Mouse (Mus musculus) CH12.LX (cell line): ENCODE measurements at regions not wholly inside any gene's neighbourhood (a gene's known extent, or its start where the extent isn't known, plus 50 kb on each side); places are given as distances from the start of the nearest gene placed in this dataset.

Source experiments
- DNase-seq: peaks from one replicate; pipeline ENCODE4 v3.0.0-alpha.2; 2013; ENCODE audit errors: extremely low read depth
- H3K27ac ChIP-seq: 2 replicates; pipeline ENCODE4 v1.5.1; 2012; ENCODE audit warnings: low read depth, mild to moderate bottlenecking, control low read depth, moderate library complexity; ENCODE audit not compliant: insufficient read depth
- H3K27me3 ChIP-seq: replicated peaks from 2 replicates; pipeline ENCODE3; 2012; ENCODE audit warnings: inconsistent platforms
- H3K36me3 ChIP-seq, 2 experiments: replicated peaks in 1 of 2; 2 replicates each; pipeline versions ENCODE3 to v1.6.1; 2012; ENCODE audit warnings: inconsistent platforms in 1 of 2, low read length in 1 of 2, mild to moderate bottlenecking in 1 of 2, mixed read lengths in 1 of 2, moderate library complexity in 1 of 2; ENCODE audit not compliant: control insufficient read depth in 1 of 2, insufficient read depth in 1 of 2
- H3K4me1 ChIP-seq, 2 experiments: 2 replicates each; pipeline ENCODE4 v1.6.1; 2012; ENCODE audit warnings: inconsistent platforms in 1 of 2, moderate library complexity in 1 of 2; ENCODE audit not compliant: insufficient read depth in 2 of 2, control insufficient read depth in 1 of 2
- H3K4me2 ChIP-seq: 2 replicates; pipeline ENCODE4 v1.6.1; 2012; ENCODE audit warnings: low read depth, mild to moderate bottlenecking, control low read depth; ENCODE audit not compliant: poor library complexity, insufficient read depth, severe bottlenecking
- H3K4me3 ChIP-seq, 3 experiments: fragments of 150-350 bp in 1 of 3; sonication (generic) in 1 of 3; replicated peaks in 1 of 3; 2 replicates each; pipeline versions ENCODE3 to v1.5.1; 2011 to 2012; ENCODE audit warnings: low read depth in 2 of 3, low read length in 2 of 3, mild to moderate bottlenecking in 2 of 3, moderate library complexity in 2 of 3, control low read depth in 1 of 3, improper control_type of control experiment in 1 of 3, inconsistent platforms in 1 of 3, mixed read lengths in 1 of 3; ENCODE audit not compliant: poor library complexity in 1 of 3
- H3K79me2 ChIP-seq: replicated peaks from 2 replicates; pipeline ENCODE4 v1.6.1; 2012; ENCODE audit warnings: mild to moderate bottlenecking, moderate library complexity; ENCODE audit not compliant: control insufficient read depth, poor library complexity, insufficient read depth, severe bottlenecking; ENCODE audit errors: extremely low read depth
- H3K9ac ChIP-seq: 2 replicates; pipeline ENCODE4 v1.6.1; 2012; ENCODE audit warnings: low read depth, mild to moderate bottlenecking, control low read depth, moderate library complexity; ENCODE audit not compliant: insufficient read depth
- H3K9me3 ChIP-seq: replicated peaks from 2 replicates; pipeline ENCODE3; 2012; ENCODE audit warnings: low read length, inconsistent platforms, mixed read lengths
- CHD2 ChIP-seq: IDR thresholded peaks from 2 replicates; pipeline ENCODE4 v1.6.1; 2011; ENCODE audit warnings: low read length, improper control_type of control experiment
- GABPA ChIP-seq: IDR thresholded peaks from 2 replicates; pipeline ENCODE4 v1.6.1; 2012; ENCODE audit warnings: low read depth, low read length, improper control_type of control experiment, inconsistent platforms; ENCODE audit not compliant: insufficient replicate concordance
- IRF4 ChIP-seq: IDR thresholded peaks from 2 replicates; pipeline ENCODE4 v1.6.1; 2014; ENCODE audit warnings: low read depth, mild to moderate bottlenecking, inconsistent platforms, low read length, improper control_type of control experiment
- KAT2A ChIP-seq: IDR thresholded peaks from 2 replicates; pipeline ENCODE4 v1.6.1; 2012; ENCODE audit warnings: low read length, improper control_type of control experiment, inconsistent platforms; ENCODE audit not compliant: insufficient replicate concordance
- MAFK ChIP-seq: IDR thresholded peaks from 2 replicates; pipeline ENCODE4 v1.6.1; 2011; ENCODE audit warnings: low read length, improper control_type of control experiment; ENCODE audit not compliant: insufficient replicate concordance
- MEF2A ChIP-seq: IDR thresholded peaks from 2 replicates; pipeline ENCODE4 v1.6.1; 2014; ENCODE audit warnings: low read depth, mild to moderate bottlenecking, inconsistent platforms, low read length, improper control_type of control experiment, borderline replicate concordance
- MXI1 ChIP-seq: IDR thresholded peaks from 2 replicates; pipeline ENCODE4 v1.6.1; 2011; ENCODE audit warnings: mild to moderate bottlenecking, low read depth, low read length, improper control_type of control experiment
- MYC ChIP-seq: IDR thresholded peaks from 2 replicates; pipeline ENCODE4 v1.6.1; 2011; ENCODE audit warnings: low read depth, mild to moderate bottlenecking, improper control_type of control experiment, low read length
- NELFE ChIP-seq: IDR thresholded peaks from 2 replicates; pipeline ENCODE4 v1.6.1; 2011; ENCODE audit warnings: low read depth, low read length, improper control_type of control experiment
- NRF1 ChIP-seq: IDR thresholded peaks from 2 replicates; pipeline ENCODE4 v1.6.1; 2014; ENCODE audit warnings: low read depth, mild to moderate bottlenecking, inconsistent platforms, low read length, improper control_type of control experiment, moderate library complexity
- PAX5 ChIP-seq: IDR thresholded peaks from 2 replicates; pipeline ENCODE4 v1.6.1; 2012; ENCODE audit warnings: low read length, inconsistent platforms, mixed read lengths
- POLR2A ChIP-seq: IDR thresholded peaks from 2 replicates; pipeline ENCODE4 v1.6.1; 2011; ENCODE audit warnings: low read depth, mild to moderate bottlenecking, improper control_type of control experiment, low read length
- POLR2AphosphoS2 ChIP-seq: IDR thresholded peaks from 2 replicates; pipeline ENCODE4 v1.6.1; 2011; ENCODE audit warnings: low read depth, low read length, improper control_type of control experiment
- RAD21 ChIP-seq: IDR thresholded peaks from 2 replicates; pipeline ENCODE4 v1.6.1; 2011; ENCODE audit warnings: low read depth, mild to moderate bottlenecking, low read length, improper control_type of control experiment, moderate library complexity
- SMC3 ChIP-seq: IDR thresholded peaks from 2 replicates; pipeline ENCODE4 v1.6.1; 2011; ENCODE audit warnings: low read depth, low read length, improper control_type of control experiment
- TBP ChIP-seq: conservative IDR thresholded peaks from 2 replicates; pipeline ENCODE4 v1.6.1; 2011; ENCODE audit warnings: low read depth, low read length, improper control_type of control experiment
- TCF12 ChIP-seq: IDR thresholded peaks from 2 replicates; pipeline ENCODE4 v1.6.1; 2014; ENCODE audit warnings: low read depth, mild to moderate bottlenecking, inconsistent platforms, low read length, improper control_type of control experiment
- UBTF ChIP-seq: IDR thresholded peaks from 2 replicates; pipeline ENCODE4 v1.6.1; 2012; ENCODE audit warnings: low read depth, mild to moderate bottlenecking, inconsistent platforms, low read length, improper control_type of control experiment, moderate library complexity
- ZMIZ1 ChIP-seq: IDR thresholded peaks from 2 replicates; pipeline ENCODE4 v1.6.1; 2012; ENCODE audit warnings: low read depth, mild to moderate bottlenecking, inconsistent platforms, low read length, improper control_type of control experiment
- dilution Hi-C: fragments of 300-500 bp; cut with MboI; formaldehyde crosslinking; loops from 2 replicates; pipeline ENCODE4 v1.14.3; 2020; ENCODE audit warnings: low sequenced_read_pairs; ENCODE audit not compliant: extremely low pct_unique_long_range_greater_than_20kb, extremely low pct_ligation_motif_present
- in situ Hi-C: fragments of 300-500 bp; cut with MboI; formaldehyde crosslinking; loops from 3 replicates; pipeline ENCODE4 v1.14.3; 2019; ENCODE audit warnings: low sequenced_read_pairs, low pct_ligation_motif_present, low pct_unique_long_range_greater_than_20kb, mixed read lengths

- Histone ChIP-seq H3K9me3 (peaks cover 26% of the 10 kb centered on the region), H3K4me2 (no peak overlapping the region), H3K27ac (no peak overlapping the region), H3K4me3 (no peak overlapping the region), H3K36me3 (no peaks in the 10 kb centered on the region), H3K4me1 (no peaks in the 10 kb centered on the region), H3K27me3 (no peaks in the 10 kb centered on the region), H3K79me2 (no peaks in the 10 kb centered on the region), H3K9ac (no peak overlapping the region)
- DNase-seq = no peak
- TF ChIP-seq ZMIZ1 (no peak), MAFK (no peak), PAX5 (no peak), MYC (no peak), KAT2A (no peak), RAD21 (no peak), TBP (no peak), MXI1 (no peak), POLR2A (no peak), GABPA (no peak), MEF2A (no peak), POLR2AphosphoS2 (no peak)
- dilution Hi-C loops = no loop called here
- in situ Hi-C loops = no loop called here
Observed at GRCm38 (mm10) chr4:72060605-72061352, 139.9 kb downstream of the Tle1 start.

GRCm38 (mm10) chr4:72049638-72050454 lies 150.9 kb downstream of the Tle1 start:
- Histone ChIP-seq H3K9ac (no peak overlapping the region), H3K27ac (no peak overlapping the region), H3K36me3 (no peaks in the 10 kb centered on the region), H3K4me2 (no peak overlapping the region), H3K27me3 (no peaks in the 10 kb centered on the region), H3K4me1 (no peaks in the 10 kb centered on the region), H3K9me3 (peaks cover 29% of the 10 kb centered on the region), H3K4me3 (no peak overlapping the region), H3K79me2 (no peaks in the 10 kb centered on the region)
- TF ChIP-seq TBP = no peak
- TF ChIP-seq IRF4 = no peak
- TF ChIP-seq TCF12 = no peak
- no peak for TF ChIP-seq MEF2A
- TF ChIP-seq SMC3 = no peak
- TF ChIP-seq NRF1 = no peak
- no peak for TF ChIP-seq CHD2
- no peak for TF ChIP-seq ZMIZ1
- TF ChIP-seq UBTF = no peak
- TF ChIP-seq GABPA = no peak
- no peak for TF ChIP-seq NELFE
- in situ Hi-C loops = no loop called here
- dilution Hi-C loops = no loop called here
- DNase-seq = no peak
